ENCODE assay signal across 10 mouse cellular contexts in the genomic region with DNA sequence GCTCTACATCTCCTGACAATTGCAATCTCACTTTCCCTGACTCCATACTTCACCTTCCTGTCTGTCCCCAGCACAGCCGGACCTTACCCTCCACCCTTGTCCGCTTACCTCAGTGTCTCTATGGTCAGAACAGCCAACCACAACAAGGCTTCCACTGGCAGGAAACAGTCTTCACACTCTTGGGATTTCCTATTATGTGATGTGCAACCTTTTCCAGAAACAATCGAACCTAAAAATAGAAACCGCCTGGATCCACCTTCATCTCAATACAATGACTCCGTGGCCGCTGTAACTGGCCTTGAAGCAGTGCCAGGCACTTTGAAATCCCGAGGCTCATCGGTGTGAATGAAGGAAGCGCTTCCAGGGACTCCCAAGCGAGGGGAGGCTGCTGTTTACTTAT.
DNase-seq lines count a peak whose midpoint lies in the region; ATAC-seq and TF ChIP-seq lines count a peak whose summit lies in the region.
"Had no signal": no experiment of that assay in that cellular context is flagged by ENCODE, and none has a peak within 500 bp of the region (broad histone marks: within the 10 kb centered on the region; RNA-seq: fewer than 3 reads in every experiment).

No protein-coding gene starts in this region.

- DNase-seq in gastrocnemius, postnatal 14 days, result peak; percentile 14
- DNase-seq in gastrocnemius, postnatal 10 days, result no peak
- peak; percentile 66 for DNase-seq in adrenal gland, postnatal 10 days
- no peak for DNase-seq in thymus, postnatal 4 days
- DNase-seq: cerebellum, postnatal 25 days had no signal

- H3K9me3 ChIP-seq in heart, embryonic 16.5 days (replicated peaks; ENCODE audit: control insufficient read depth, low read length), result no peaks in the 10 kb centered on the region
- H3K9me3 ChIP-seq in lung, embryonic 15.5 days, result no peaks in the 10 kb centered on the region
- no peaks in the 10 kb centered on the region for H3K9me3 ChIP-seq in intestine, postnatal 0 days (ENCODE audit: control insufficient read depth)

- H3K27me3 ChIP-seq in heart, embryonic 16.5 days (ENCODE audit: control insufficient read depth, insufficient read depth, low read length), result no peaks in the 10 kb centered on the region
- no peaks in the 10 kb centered on the region for H3K27me3 ChIP-seq in lung, embryonic 15.5 days
- H3K27me3 ChIP-seq in intestine, postnatal 0 days (replicated peaks; ENCODE audit: control insufficient read depth, insufficient read depth, low read length), result no peaks in the 10 kb centered on the region

- TF ChIP-seq CTCF in intestine, postnatal 0 days (IDR thresholded peaks at IDR 0.05; ENCODE audit: low read depth), result no peak

- WGBS in heart, embryonic 16.5 days, result 20% methylated on average over 10 of the region's 10 CpGs
- 24% methylated on average over 10 of the region's 10 CpGs for WGBS in lung, embryonic 15.5 days
- 45% methylated on average over 10 of the region's 10 CpGs for WGBS in intestine, postnatal 0 days

- peak overlapping the region; percentile 13; the same call in 1 of the 2 replicates for H3K4me2 ChIP-seq in heart, embryonic 16.5 days (ENCODE audit: low read depth, low read length)
- no peak overlapping the region for H3K4me2 ChIP-seq in lung, embryonic 15.5 days
- H3K4me2 ChIP-seq in intestine, postnatal 0 days (replicated peaks; ENCODE audit: low read depth), result no peak overlapping the region

- intact Hi-C loops in gastrocnemius, postnatal 14 days (cut with DNase I; ENCODE audit: low total_unique reads), result loop anchor here (10.0 kb wide), 2 partner anchors 253 to 333 kb away; a partner anchor contains a TSS

- peak overlapping the region; percentile 52 for H3K27ac ChIP-seq in heart, embryonic 16.5 days (ENCODE audit: low read length)
- H3K27ac ChIP-seq in lung, embryonic 15.5 days, result no peak overlapping the region
- H3K27ac ChIP-seq in intestine, postnatal 0 days (ENCODE audit: low read depth, low read length), result no peak overlapping the region

- peaks cover 44% of the 10 kb centered on the region for H3K4me1 ChIP-seq in heart, embryonic 16.5 days (ENCODE audit: control insufficient read depth, insufficient read depth, low read length)
- no peaks in the 10 kb centered on the region; the same call in 1 of the 2 replicates for H3K4me1 ChIP-seq in lung, embryonic 15.5 days
- no peaks in the 10 kb centered on the region for H3K4me1 ChIP-seq in intestine, postnatal 0 days (replicated peaks; ENCODE audit: control insufficient read depth, insufficient read depth, low read length)

- peak; percentile 60 for ATAC-seq in heart, embryonic 16.5 days (replicated peaks; ENCODE audit: extremely low read depth, insufficient read depth, low FRiP score)
- peak; percentile 73; the same call in 1 of the 2 replicates for ATAC-seq in lung, embryonic 15.5 days (ENCODE audit: borderline replicate concordance, extremely low read depth, low FRiP score, low TSS enrichment)
- no peak for ATAC-seq in megakaryocyte-erythroid progenitor cell, adult 5-6 weeks (replicated peaks; ENCODE audit: low FRiP score, low TSS enrichment, poor library complexity, severe bottlenecking)
- no peak; the same call in 1 of the 2 replicates for ATAC-seq in intestine, postnatal 0 days

- no peaks in the 10 kb centered on the region for H3K36me3 ChIP-seq in heart, embryonic 16.5 days (ENCODE audit: control insufficient read depth, insufficient read depth)
- H3K36me3 ChIP-seq in lung, embryonic 15.5 days, result no peaks in the 10 kb centered on the region
- H3K36me3 ChIP-seq in intestine, postnatal 0 days (ENCODE audit: control insufficient read depth, insufficient read depth), result no peaks in the 10 kb centered on the region

- H3K9ac ChIP-seq in heart, embryonic 16.5 days (ENCODE audit: low read length), result peak overlapping the region; percentile 13; the same call in 1 of the 2 replicates
- H3K9ac ChIP-seq in lung, embryonic 15.5 days, result no peak overlapping the region
- no peak overlapping the region for H3K9ac ChIP-seq in intestine, postnatal 0 days (ENCODE audit: low read depth, low read length)

- H3K4me3 ChIP-seq in heart, embryonic 16.5 days (ENCODE audit: low read length), result no peak overlapping the region
- H3K4me3 ChIP-seq in lung, embryonic 15.5 days, result no peak overlapping the region
- no peak overlapping the region for H3K4me3 ChIP-seq in intestine, postnatal 0 days (ENCODE audit: low read depth, low read length)
- H3K4me3 ChIP-seq: myocyte had no signal

Comparison
In these comparisons a context has a peak if more than half of its experiments do, and no peak if none do; other contexts are left out.
1. DNase-seq: peak in gastrocnemius, postnatal 14 days (single experiment) and adrenal gland, postnatal 10 days (single experiment); none in gastrocnemius, postnatal 10 days (single experiment) and thymus, postnatal 4 days (single experiment).
2. ATAC-seq: peak in heart, embryonic 16.5 days (single experiment) and lung, embryonic 15.5 days (single experiment); none in megakaryocyte-erythroid progenitor cell, adult 5-6 weeks (single experiment) and intestine, postnatal 0 days (single experiment).